In the genomic region with DNA sequence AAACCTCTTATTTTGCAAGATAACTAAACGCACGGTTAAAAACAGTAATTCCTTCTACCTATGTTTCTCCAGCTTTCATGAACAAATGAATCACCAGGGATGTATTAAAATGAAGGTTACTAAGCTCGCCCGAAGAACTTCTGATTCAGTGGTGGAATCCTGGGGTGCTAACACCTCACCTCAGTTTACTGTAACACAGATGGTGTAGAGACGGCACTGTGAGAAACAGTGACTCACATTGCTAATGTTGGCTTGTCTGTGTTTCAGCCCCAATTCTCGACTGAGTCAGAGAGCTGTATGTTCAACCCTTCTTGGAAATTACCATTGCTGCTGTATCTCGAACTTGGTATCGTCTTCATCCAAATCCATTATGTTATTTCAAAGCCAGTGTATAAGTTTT, we compare ENCODE assay signal across 18 mouse cellular contexts. TPM values are rescaled to one million over a fixed set of nuclear protein-coding genes. Genes with fewer than 3 reads are reported as not detected.
"Had no signal": no experiment of that assay in that cellular context is flagged by ENCODE, and none has a peak within 500 bp of the region (broad histone marks: within the 10 kb centered on the region; RNA-seq: fewer than 3 reads in every experiment).

No protein-coding gene starts in this region.

- H3K4me3 ChIP-seq: layer of hippocampus, adult 2 months; limb, embryonic 10.5 days; liver, embryonic 15.5 days; myocyte; neural tube, embryonic 15.5 days had no signal

- H3K9me3 ChIP-seq: limb, embryonic 10.5 days; liver, embryonic 15.5 days; neural tube, embryonic 15.5 days had no signal

- H3K9ac ChIP-seq: liver, embryonic 15.5 days; neural tube, embryonic 15.5 days had no signal

- DNase-seq: kidney, adult 11 months; kidney, adult 9 months; kidney, postnatal 4 days; lung, adult 2 months; lung, postnatal 36 days; midbrain, embryonic 14.5 days; spleen, adult 18-20 months; thymus, adult 2 months; thymus, postnatal 25 days had no signal

- H3K27ac ChIP-seq: kidney, postnatal 0 days; layer of hippocampus, adult 2 months; limb, embryonic 10.5 days; liver, embryonic 15.5 days; neural tube, embryonic 15.5 days had no signal

- ATAC-seq: lung, postnatal 0 days had no signal

- H3K36me3 ChIP-seq: limb, embryonic 10.5 days; liver, embryonic 15.5 days; neural tube, embryonic 15.5 days had no signal

- H3K4me2 ChIP-seq: liver, embryonic 11.5 days; liver, embryonic 15.5 days; neural tube, embryonic 15.5 days had no signal

- H3K27me3 ChIP-seq: liver, embryonic 15.5 days; neural tube, embryonic 15.5 days had no signal

- H3K4me1 ChIP-seq: limb, embryonic 10.5 days; liver, embryonic 15.5 days; neural tube, embryonic 15.5 days had no signal

RNA-seq across cellular contexts. Expression of a gene that starts 21.3 kb away (rescaled TPM):
- total RNA-seq: megakaryocyte progenitor cell, adult 5-6 weeks had no signal
